Mouse (Mus musculus): ENCODE measurements around the gene Myof. TPM values are rescaled to one million over a fixed set of nuclear protein-coding genes. Genes with fewer than 3 reads are reported as not detected.
A peak's percentile ranks its signal among the peaks of the same experiment; 100 is the strongest.

Myof gene
- polyA plus RNA-seq, 1 experiment from 2014 or later = 467 TPM

DNA sequence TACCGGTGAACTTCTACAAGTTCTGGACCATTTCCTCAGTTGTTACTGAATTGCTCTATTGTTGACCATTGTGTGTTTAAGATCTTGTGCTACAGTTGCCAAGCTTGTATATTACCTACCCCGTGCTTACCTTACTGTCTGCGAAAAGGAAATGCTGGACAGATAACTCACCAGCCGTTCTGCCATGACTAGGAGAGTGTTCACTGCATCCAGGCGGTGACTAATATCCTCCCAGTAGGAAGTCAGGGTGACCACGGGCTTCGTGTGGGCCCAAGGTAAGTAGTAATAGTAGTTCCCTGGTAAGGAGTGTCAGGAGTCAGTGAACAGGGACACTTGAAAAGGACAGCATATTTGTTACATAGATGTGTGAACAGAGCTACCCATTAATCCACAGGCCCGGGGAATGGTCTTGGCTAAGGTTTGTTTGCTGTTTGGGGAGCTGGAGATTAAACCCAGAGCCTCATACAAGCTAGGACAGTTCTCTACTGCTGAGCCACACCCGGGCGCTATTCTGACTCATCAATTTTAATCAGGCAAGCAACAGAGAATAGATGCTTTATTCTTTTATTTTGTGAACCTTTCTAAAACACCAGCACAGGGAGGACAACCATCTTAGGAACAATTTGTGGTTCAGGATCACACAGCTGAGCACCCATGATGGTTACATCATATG lies 83.7 kb downstream of the Myof start:
- ATAC-seq (peak; percentile 79), DNase-seq (ENCODE audit: low read depth, low spot score) (peak; percentile 62)
- TF ChIP-seq CTCF (IDR thresholded peaks at IDR 0.05) = no peak
- ChIA-PET CTCF (interaction anchor here (0.7 to 1.7 kb wide), 2 partner anchors 45 to 67 kb away, joined by 3 read pairs; no protein-coding TSS in a partner anchor), POLR2A (interaction anchor here (0.9 to 1.5 kb wide), 4 partner anchors 10 to 76 kb away, joined by 3 read pairs; no protein-coding TSS in a partner anchor)
- in situ Hi-C loops (cut with MboI; ENCODE audit: low pct_unique_long_range_greater_than_20kb) = loop anchor here (10.0 kb wide), 2 partner anchors 235 to 395 kb away; no protein-coding TSS in a partner anchor
- H3K27me3 ChIP-seq = no peaks in the 10 kb centered on the region

DNA sequence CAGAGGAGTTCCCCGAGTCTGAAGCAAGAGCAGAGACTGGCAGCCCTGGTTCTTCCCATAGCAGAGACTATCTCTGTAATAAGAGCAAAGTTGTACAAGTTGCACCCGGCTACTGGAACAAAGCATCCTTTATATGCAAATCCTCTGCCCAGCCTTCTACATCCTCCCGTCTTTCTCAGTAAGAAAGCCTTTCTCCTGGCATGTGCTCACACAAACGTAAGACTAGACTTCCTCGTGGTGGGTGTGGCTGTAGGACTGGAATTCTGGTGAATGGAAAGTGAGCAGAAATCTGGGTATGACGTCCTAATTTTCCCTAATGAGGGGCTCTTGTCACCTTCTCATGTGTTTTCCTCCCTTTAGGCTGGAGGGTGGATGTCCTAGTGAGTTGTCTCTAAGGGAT lies 84.3 kb downstream of the Myof start:
- no peak for TF ChIP-seq CTCF (IDR thresholded peaks at IDR 0.05)
- ATAC-seq = no peak
- DNase-seq (ENCODE audit: low read depth, low spot score) = no peak
- ChIA-PET CTCF (interaction anchor here (1.7 kb wide), 1 partner anchor 68 kb away, joined by 3 read pairs; no protein-coding TSS in a partner anchor), POLR2A (interaction anchor here (0.9 to 1.1 kb wide), 3 partner anchors 11 to 76 kb away, joined by 3 read pairs; no protein-coding TSS in a partner anchor)
- in situ Hi-C loops (cut with MboI; ENCODE audit: low pct_unique_long_range_greater_than_20kb) = loop anchor here (10.0 kb wide), 2 partner anchors 236 to 396 kb away; no protein-coding TSS in a partner anchor
- no peaks in the 10 kb centered on the region for H3K27me3 ChIP-seq

DNA sequence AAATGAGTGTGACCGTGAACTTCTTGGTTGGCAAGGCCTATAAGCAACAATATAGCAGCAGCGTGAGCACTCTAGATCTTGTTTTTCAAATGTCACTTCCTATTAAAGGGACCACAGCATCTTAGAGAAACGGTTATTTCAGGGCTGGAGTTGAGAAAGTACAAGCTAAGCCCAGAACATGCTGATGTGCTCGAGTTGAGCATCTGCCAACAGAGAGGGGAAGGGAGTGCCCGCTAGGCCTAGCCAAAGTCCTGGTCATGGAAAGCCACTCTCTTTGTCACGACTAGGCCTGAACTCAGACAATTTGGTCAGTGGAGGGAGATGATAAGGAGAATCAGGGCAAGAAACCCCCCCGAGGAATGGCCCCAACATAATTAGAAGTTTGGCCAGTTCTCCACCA lies 86.1 kb downstream of the Myof start:
- ATAC-seq = no peak
- DNase-seq (ENCODE audit: low read depth, low spot score) = no peak
- in situ Hi-C loops (cut with MboI; ENCODE audit: low pct_unique_long_range_greater_than_20kb) = loop anchor here (10.0 kb wide), 2 partner anchors 238 to 398 kb away; no protein-coding TSS in a partner anchor
- no peak for TF ChIP-seq CTCF (IDR thresholded peaks at IDR 0.05)
- POLR2A ChIA-PET = interaction anchor here (1.2 kb wide), 1 partner anchor 71 kb away, joined by 7 read pairs; no protein-coding TSS in a partner anchor
- CTCF ChIA-PET = interaction anchor here (3.2 kb wide), 1 partner anchor 10 kb away, joined by 9 read pairs; no protein-coding TSS in a partner anchor
- H3K27me3 ChIP-seq = no peaks in the 10 kb centered on the region

DNA sequence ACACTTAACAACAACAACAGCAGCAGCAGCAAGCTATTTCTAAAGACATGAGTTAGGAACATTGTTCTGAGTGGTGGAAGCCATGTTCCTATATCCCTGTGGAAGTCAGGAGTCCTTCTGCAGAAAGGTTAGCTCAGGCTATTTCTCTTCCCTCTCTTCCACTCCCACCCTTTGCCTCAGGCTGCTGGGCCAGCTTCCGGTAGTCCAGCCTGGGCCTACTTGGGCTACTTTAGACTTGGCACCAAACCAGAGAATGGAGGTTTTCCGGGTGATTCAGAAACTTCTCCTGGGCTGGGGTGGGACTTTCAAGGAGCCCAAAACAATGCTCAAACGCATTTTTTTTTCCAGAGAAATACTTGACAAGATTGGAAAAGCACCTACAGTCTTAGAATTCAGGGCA lies 87.4 kb downstream of the Myof start:
- POLR2A ChIA-PET = interaction anchor here (0.6 to 1.6 kb wide), 6 partner anchors 72 to 641 kb away, joined by 3 to 7 read pairs (median 4); no protein-coding TSS in a partner anchor
- no peaks in the 10 kb centered on the region for H3K27me3 ChIP-seq
- CTCF ChIA-PET = interaction anchor here (1.0 to 3.2 kb wide), 21 partner anchors 9 to 101 kb away, joined by 3 to 16 read pairs (median 8); partner anchors contain the start of genes Cep55 and Myof
- DNase-seq (ENCODE audit: low read depth, low spot score) (peak; percentile 56), ATAC-seq (peak; percentile 5)
- in situ Hi-C loops (cut with MboI; ENCODE audit: low pct_unique_long_range_greater_than_20kb) = loop anchor here (10.0 kb wide), 2 partner anchors 239 to 399 kb away; no protein-coding TSS in a partner anchor
- no peak for TF ChIP-seq CTCF (IDR thresholded peaks at IDR 0.05)

DNA sequence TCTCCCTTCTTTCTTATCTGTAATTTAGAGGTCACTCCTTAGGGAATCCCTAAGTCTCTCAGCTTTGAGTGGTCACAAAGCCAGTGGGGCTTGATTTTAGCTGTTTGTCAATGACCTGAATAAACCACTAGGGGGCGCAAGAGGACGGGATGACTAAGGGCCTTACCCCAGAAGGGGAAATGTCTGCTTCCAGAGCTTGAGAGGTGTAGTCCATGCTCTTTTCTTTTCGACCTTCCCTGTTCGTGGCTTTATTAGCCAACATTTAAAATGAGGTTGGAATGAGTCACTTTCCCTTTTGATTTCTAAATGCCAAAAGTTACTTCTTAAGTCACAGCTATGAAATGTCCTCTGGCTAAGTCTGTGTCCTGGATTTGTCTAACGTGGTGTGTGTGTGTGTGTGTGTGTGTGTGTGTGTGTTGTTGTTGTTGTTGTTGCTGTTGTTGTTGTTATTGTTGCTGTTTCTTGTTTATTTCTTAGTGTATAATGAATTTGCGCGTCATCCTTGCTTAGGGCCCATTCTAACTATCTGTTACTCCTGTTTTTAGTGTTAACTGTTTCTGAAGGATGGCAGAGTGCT lies 87.9 kb downstream of the Myof start:
- no peaks in the 10 kb centered on the region for H3K27me3 ChIP-seq
- peak; percentile 82 for TF ChIP-seq CTCF (IDR thresholded peaks at IDR 0.05)
- in situ Hi-C loops (cut with MboI; ENCODE audit: low pct_unique_long_range_greater_than_20kb) = loop anchor here (10.0 kb wide), 2 partner anchors 239 to 399 kb away; no protein-coding TSS in a partner anchor
- peak; percentile 56 for DNase-seq (ENCODE audit: low read depth, low spot score)
- POLR2A ChIA-PET = interaction anchor here (0.6 to 1.6 kb wide), 5 partner anchors 72 to 641 kb away, joined by 3 to 5 read pairs (median 3); no protein-coding TSS in a partner anchor
- peak; percentile 62 for ATAC-seq
- CTCF ChIA-PET = interaction anchor here (0.6 to 3.2 kb wide), 28 partner anchors 9 to 356 kb away, joined by 3 to 16 read pairs (median 6); partner anchors contain the start of genes Cep55 and Myof

DNA sequence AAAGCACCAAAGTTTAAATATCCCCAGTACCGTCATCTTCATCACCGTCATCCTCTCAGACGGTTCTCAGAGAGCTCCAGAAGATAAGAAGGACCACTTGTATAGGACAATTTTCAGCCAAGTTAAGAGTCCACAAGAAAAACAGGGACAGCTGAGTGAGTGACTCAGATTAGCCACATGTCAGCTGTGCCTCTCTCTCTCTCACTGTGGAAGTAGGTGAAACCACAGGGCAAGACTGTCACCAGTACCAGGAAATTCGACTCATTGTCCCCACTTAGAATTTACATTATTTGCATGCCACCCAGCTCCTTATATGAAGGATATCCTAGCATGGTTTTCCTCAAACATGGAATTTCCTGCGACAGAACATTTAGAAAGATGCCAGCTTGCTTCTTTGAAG lies 88.6 kb downstream of the Myof start:
- POLR2A ChIA-PET = interaction anchor here (1.4 to 1.6 kb wide), 2 partner anchors 73 to 95 kb away, joined by 3 to 5 read pairs; no protein-coding TSS in a partner anchor
- H3K27me3 ChIP-seq = no peaks in the 10 kb centered on the region
- DNase-seq (ENCODE audit: low read depth, low spot score) (no peak), ATAC-seq (no peak)
- in situ Hi-C loops (cut with MboI; ENCODE audit: low pct_unique_long_range_greater_than_20kb) = loop anchor here (5.0 to 10.0 kb wide), 3 partner anchors 98 to 400 kb away; no protein-coding TSS in a partner anchor
- CTCF ChIA-PET = interaction anchor here (0.6 to 3.2 kb wide), 30 partner anchors 8 to 355 kb away, joined by 3 to 16 read pairs (median 4); partner anchors contain the start of genes Cep55 and Myof
- no peak for TF ChIP-seq CTCF (IDR thresholded peaks at IDR 0.05)

DNA sequence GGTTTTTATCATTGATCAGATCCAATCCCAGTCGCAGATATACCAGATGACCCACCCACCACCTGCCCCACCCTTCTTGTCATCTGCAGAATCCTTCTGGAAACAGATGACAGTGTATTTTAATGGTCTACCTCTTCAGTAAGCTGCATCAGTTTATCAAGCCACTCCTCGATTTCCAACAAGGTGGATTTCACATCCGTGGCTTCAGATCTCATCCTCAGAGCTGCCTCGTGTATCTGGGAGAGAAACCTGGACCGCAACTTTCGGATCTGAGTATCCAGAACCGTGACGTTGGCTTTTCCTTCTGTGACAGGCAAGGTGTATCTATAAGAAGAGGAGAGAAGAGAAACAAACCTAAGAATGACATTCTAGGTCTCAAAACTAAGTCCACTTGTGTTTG lies 89.1 kb downstream of the Myof start:
- ChIA-PET POLR2A (no interaction called here), CTCF (interaction anchor here (0.7 to 3.2 kb wide), 13 partner anchors 7 to 352 kb away, joined by 3 to 10 read pairs (median 7); no protein-coding TSS in a partner anchor)
- TF ChIP-seq CTCF (IDR thresholded peaks at IDR 0.05) = no peak
- in situ Hi-C loops (cut with MboI; ENCODE audit: low pct_unique_long_range_greater_than_20kb) = loop anchor here (5.0 to 10.0 kb wide), 3 partner anchors 98 to 401 kb away; no protein-coding TSS in a partner anchor
- ATAC-seq (no peak), DNase-seq (ENCODE audit: low read depth, low spot score) (no peak)
- H3K27me3 ChIP-seq = no peaks in the 10 kb centered on the region

DNA sequence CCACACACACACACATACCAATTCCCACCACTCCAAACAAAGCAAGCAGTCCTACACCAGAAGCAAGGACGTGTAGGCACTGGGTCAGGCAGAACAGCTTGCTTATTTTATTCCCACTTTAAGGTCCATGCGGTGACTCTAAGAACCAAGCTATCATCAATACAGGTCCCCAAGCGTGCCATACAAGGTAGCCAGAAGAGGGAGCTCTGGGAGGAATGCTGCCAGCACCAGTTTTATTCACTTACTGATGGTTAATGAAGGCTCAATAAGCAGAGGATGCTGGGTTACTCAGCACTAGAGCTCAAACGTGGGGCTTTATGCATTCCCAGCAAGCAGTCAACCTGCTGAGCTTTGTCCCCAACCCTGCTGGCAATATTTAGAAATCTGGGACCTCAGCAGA lies 96.7 kb downstream of the Myof start:
- in situ Hi-C loops (cut with MboI; ENCODE audit: low pct_unique_long_range_greater_than_20kb) = no loop called here
- CTCF ChIA-PET = interaction anchor here (0.9 to 1.5 kb wide), 2 partner anchors 9 to 101 kb away, joined by 3 to 9 read pairs; no protein-coding TSS in a partner anchor
- DNase-seq (ENCODE audit: low read depth, low spot score) = no peak
- POLR2A ChIA-PET = no interaction called here
- TF ChIP-seq CTCF (IDR thresholded peaks at IDR 0.05) = peak; percentile 47
- no peak for ATAC-seq
- H3K27me3 ChIP-seq = no peaks in the 10 kb centered on the region

DNA sequence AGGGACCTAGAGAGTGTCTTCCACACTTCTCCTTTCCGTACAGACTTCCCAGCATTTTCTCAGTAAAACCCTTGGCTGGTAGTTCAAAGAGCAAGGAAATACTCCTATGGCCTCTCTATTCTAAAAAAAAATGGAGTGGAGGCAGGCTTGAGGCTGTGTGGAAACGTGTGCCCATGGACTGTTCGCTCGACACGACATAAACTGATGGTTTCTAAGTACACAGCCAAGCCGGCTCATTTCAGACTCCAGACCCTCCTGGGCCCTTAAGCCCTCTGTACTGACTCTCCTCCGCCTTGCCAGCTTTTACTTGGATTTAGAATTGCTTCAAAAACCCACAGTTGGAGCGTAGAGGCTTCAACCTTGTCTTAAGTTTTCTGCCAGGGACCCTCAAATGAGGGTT lies 97.3 kb downstream of the Myof start:
- in situ Hi-C loops (cut with MboI; ENCODE audit: low pct_unique_long_range_greater_than_20kb) = no loop called here
- POLR2A ChIA-PET = interaction anchor here (0.6 to 1.1 kb wide), 2 partner anchors 50 to 54 kb away, joined by 3 read pairs; no protein-coding TSS in a partner anchor

DNA sequence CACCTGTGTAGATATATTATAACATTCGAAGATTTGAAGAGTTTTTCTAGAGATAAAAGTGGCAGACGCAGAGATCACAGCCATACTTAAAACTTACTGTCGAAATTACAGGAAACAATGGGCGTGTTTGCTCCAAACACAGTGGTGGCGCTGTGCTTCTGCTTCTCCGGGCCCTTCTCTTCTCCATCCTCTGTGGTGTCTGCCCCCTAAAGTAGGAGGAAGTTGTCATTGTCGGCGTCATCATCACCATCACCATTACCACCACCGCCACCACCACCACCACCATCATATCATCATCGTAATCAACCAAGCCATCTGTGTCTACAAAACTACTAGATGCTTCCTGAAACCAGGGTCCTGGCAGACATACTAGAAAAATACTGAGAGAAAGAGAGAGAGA lies 104.2 kb downstream of the Myof start:
- DNase-seq (ENCODE audit: low read depth, low spot score) (no peak), ATAC-seq (no peak)
- in situ Hi-C loops (cut with MboI; ENCODE audit: low pct_unique_long_range_greater_than_20kb) = loop anchor here (5.0 kb wide), 1 partner anchor 102 kb away; no protein-coding TSS in a partner anchor
- no peaks in the 10 kb centered on the region for H3K27me3 ChIP-seq
- CTCF ChIA-PET = no interaction called here
- POLR2A ChIA-PET = no interaction called here
- TF ChIP-seq CTCF (IDR thresholded peaks at IDR 0.05) = no peak

More for the DNA sequence above, 97.3 kb downstream of the Myof start:
- no peaks in the 10 kb centered on the region for H3K27me3 ChIP-seq
- TF ChIP-seq CTCF (IDR thresholded peaks at IDR 0.05) = no peak
- ATAC-seq (no peak), DNase-seq (ENCODE audit: low read depth, low spot score) (no peak)
- CTCF ChIA-PET = interaction anchor here (1.5 to 2.3 kb wide), 3 partner anchors 10 to 107 kb away, joined by 3 to 9 read pairs (median 5); no protein-coding TSS in a partner anchor
